Comparison of ENCODE assay signal across 25 mouse cellular contexts in genomic region chr14:8789348-8789747, GRCm38 (mm10).
A peak's percentile ranks its signal among the peaks of the same experiment; 100 is the strongest.
DNase-seq lines count a peak whose midpoint lies in the region; ATAC-seq and TF ChIP-seq lines count a peak whose summit lies in the region.
"Had no signal": no experiment of that assay in that cellular context is flagged by ENCODE, and none has a peak within 500 bp of the region (broad histone marks: within the 10 kb centered on the region; RNA-seq: fewer than 3 reads in every experiment).

No protein-coding gene starts in this region.

- no peak for TF ChIP-seq POLR2A in limb, embryonic 14.5 days (IDR thresholded peaks at IDR 0.05; ENCODE audit: borderline replicate concordance, extremely low read depth, insufficient read depth, insufficient read length)

- peaks cover 0 to 2% of the 10 kb centered on the region in 2 experiments; a peak in 2 of 4 replicates for H3K4me1 ChIP-seq in heart, embryonic 14.5 days (ENCODE audit: control insufficient read depth in 2 of 2, insufficient read depth in 2 of 2, low read length in 2 of 2)
- no peaks in the 10 kb centered on the region for H3K4me1 ChIP-seq in limb, embryonic 14.5 days (ENCODE audit: control insufficient read depth, insufficient read depth, low read length)
- H3K4me1 ChIP-seq in limb, embryonic 10.5 days: no peaks in the 10 kb centered on the region
- H3K4me1 ChIP-seq in intestine, embryonic 16.5 days (ENCODE audit: control insufficient read depth, insufficient read depth, low read length): no peaks in the 10 kb centered on the region
- no peaks in the 10 kb centered on the region for H3K4me1 ChIP-seq in midbrain, embryonic 11.5 days (ENCODE audit: control insufficient read depth, insufficient read depth, low read length)
- H3K4me1 ChIP-seq: embryonic facial prominence, embryonic 13.5 days; hindbrain, embryonic 12.5 days; limb, embryonic 13.5 days; midbrain, embryonic 13.5 days had no signal

- 7% methylated on average over 1 of the region's 1 CpGs for WGBS in heart, embryonic 14.5 days
- WGBS in limb, embryonic 14.5 days: 62% methylated on average over 1 of the region's 1 CpGs
- WGBS in limb, embryonic 10.5 days: 89% methylated on average over 1 of the region's 1 CpGs
- 64% methylated on average over 1 of the region's 1 CpGs for WGBS in intestine, embryonic 16.5 days
- 84% methylated on average over 1 of the region's 1 CpGs for WGBS in midbrain, embryonic 11.5 days

- TF ChIP-seq CTCF in C2C12 (IDR thresholded peaks at IDR 0.05; ENCODE audit: control insufficient read depth, insufficient read depth, insufficient read length): no peak

- no peaks in the 10 kb centered on the region for H3K79me3 ChIP-seq in C2C12 (ENCODE audit: low read depth)

- no peak overlapping the region; a peak in 1 of 4 replicates for H3K27ac ChIP-seq in heart, embryonic 14.5 days (replicated peaks in 1 of 2; ENCODE audit: control insufficient read depth in 1 of 2, insufficient read depth in 1 of 2, low read depth in 2 of 2, low read length in 2 of 2)
- no peak overlapping the region for H3K27ac ChIP-seq in limb, embryonic 14.5 days (replicated peaks; ENCODE audit: low read depth, low read length)
- no peak overlapping the region for H3K27ac ChIP-seq in limb, embryonic 10.5 days
- H3K27ac ChIP-seq in intestine, embryonic 16.5 days (ENCODE audit: low read length): no peak overlapping the region
- no peak overlapping the region for H3K27ac ChIP-seq in midbrain, embryonic 11.5 days (ENCODE audit: low read depth, low read length)
- H3K27ac ChIP-seq: embryonic facial prominence, embryonic 13.5 days; hindbrain, embryonic 12.5 days; layer of hippocampus, adult 2 months; limb, embryonic 13.5 days; liver, embryonic 14.5 days; midbrain, embryonic 13.5 days had no signal

- no peaks in the 10 kb centered on the region for H3K27me3 ChIP-seq in heart, embryonic 14.5 days (ENCODE audit: control insufficient read depth, insufficient read depth, low read length)
- H3K27me3 ChIP-seq in limb, embryonic 14.5 days (ENCODE audit: control insufficient read depth, insufficient read depth, low read length): no peaks in the 10 kb centered on the region
- H3K27me3 ChIP-seq in limb, embryonic 10.5 days (ENCODE audit: low read depth, poor library complexity, severe bottlenecking): no peaks in the 10 kb centered on the region
- H3K27me3 ChIP-seq in C2C12 (ENCODE audit: control insufficient read depth, insufficient read depth, insufficient read length): no peaks in the 10 kb centered on the region
- H3K27me3 ChIP-seq in intestine, embryonic 16.5 days (replicated peaks; ENCODE audit: control insufficient read depth, insufficient read depth, low read length): no peaks in the 10 kb centered on the region
- H3K27me3 ChIP-seq in midbrain, embryonic 11.5 days (ENCODE audit: control insufficient read depth, insufficient read depth, low read length): no peaks in the 10 kb centered on the region
- H3K27me3 ChIP-seq: embryonic facial prominence, embryonic 13.5 days; hindbrain, embryonic 12.5 days; limb, embryonic 13.5 days; midbrain, embryonic 13.5 days had no signal

- no peak overlapping the region for H3K4me2 ChIP-seq in heart, embryonic 14.5 days (ENCODE audit: low read length)
- no peak overlapping the region for H3K4me2 ChIP-seq in limb, embryonic 14.5 days (replicated peaks; ENCODE audit: low read depth, low read length, severe bottlenecking)
- H3K4me2 ChIP-seq in intestine, embryonic 16.5 days (ENCODE audit: low read depth, low read length): no peak overlapping the region
- no peak overlapping the region for H3K4me2 ChIP-seq in midbrain, embryonic 11.5 days
- H3K4me2 ChIP-seq: embryonic facial prominence, embryonic 13.5 days; hindbrain, embryonic 12.5 days; limb, embryonic 13.5 days; midbrain, embryonic 13.5 days had no signal

- 0 out of 2 replicates have a peak, but pooled peaks have one; percentile 26 for ATAC-seq in heart, embryonic 14.5 days (ENCODE audit: insufficient number of reproducible peaks, insufficient read depth, low FRiP score, low read depth)
- peak; percentile 55; the same call in 1 of the 2 replicates for ATAC-seq in limb, embryonic 14.5 days (ENCODE audit: low FRiP score, low read depth)
- ATAC-seq in intestine, embryonic 16.5 days: peak; percentile 52; the same call in 1 of the 2 replicates
- ATAC-seq in midbrain, embryonic 11.5 days (ENCODE audit: low FRiP score): no peak
- ATAC-seq: forebrain, embryonic 14.5 days; midbrain, embryonic 13.5 days had no signal

- H3K9ac ChIP-seq in heart, embryonic 14.5 days (ENCODE audit: low read length): no peak overlapping the region
- H3K9ac ChIP-seq in limb, embryonic 14.5 days (ENCODE audit: low read depth, low read length, severe bottlenecking): no peak overlapping the region
- no peak overlapping the region for H3K9ac ChIP-seq in intestine, embryonic 16.5 days (ENCODE audit: low read depth, low read length)
- no peak overlapping the region for H3K9ac ChIP-seq in midbrain, embryonic 11.5 days (ENCODE audit: low read length)
- H3K9ac ChIP-seq: embryonic facial prominence, embryonic 13.5 days; hindbrain, embryonic 12.5 days; limb, embryonic 13.5 days; liver, embryonic 14.5 days; midbrain, embryonic 13.5 days had no signal

- H3K79me2 ChIP-seq in C2C12 (ENCODE audit: control insufficient read depth, insufficient read depth): no peaks in the 10 kb centered on the region

- H3K9me3 ChIP-seq in heart, embryonic 14.5 days (ENCODE audit: control insufficient read depth, low read length): no peaks in the 10 kb centered on the region
- no peaks in the 10 kb centered on the region for H3K9me3 ChIP-seq in limb, embryonic 14.5 days (ENCODE audit: control insufficient read depth, low read length)
- H3K9me3 ChIP-seq in limb, embryonic 10.5 days (replicated peaks): no peaks in the 10 kb centered on the region
- no peaks in the 10 kb centered on the region for H3K9me3 ChIP-seq in intestine, embryonic 16.5 days (ENCODE audit: control insufficient read depth, low read length)
- H3K9me3 ChIP-seq in midbrain, embryonic 11.5 days (ENCODE audit: control insufficient read depth, low read length): no peaks in the 10 kb centered on the region
- H3K9me3 ChIP-seq: embryonic facial prominence, embryonic 13.5 days; hindbrain, embryonic 12.5 days; limb, embryonic 13.5 days; midbrain, embryonic 13.5 days had no signal

- H3K4me3 ChIP-seq in heart, embryonic 14.5 days (ENCODE audit: control insufficient read depth in 1 of 2, insufficient read depth in 1 of 2, low read depth in 1 of 2, low read length in 2 of 2): no peak overlapping the region
- H3K4me3 ChIP-seq in limb, embryonic 14.5 days (replicated peaks; ENCODE audit: low read length): no peak overlapping the region
- H3K4me3 ChIP-seq in limb, embryonic 10.5 days: no peak overlapping the region
- H3K4me3 ChIP-seq in C2C12 (ENCODE audit: insufficient read depth, poor library complexity, severe bottlenecking): no peak overlapping the region
- no peak overlapping the region for H3K4me3 ChIP-seq in intestine, embryonic 16.5 days (ENCODE audit: low read length)
- H3K4me3 ChIP-seq in midbrain, embryonic 11.5 days (ENCODE audit: low read depth, low read length): no peak overlapping the region
- H3K4me3 ChIP-seq: embryonic facial prominence, embryonic 13.5 days; hindbrain, embryonic 12.5 days; layer of hippocampus, adult 2 months; limb, embryonic 13.5 days; midbrain, embryonic 13.5 days had no signal

- DNase-seq in heart, postnatal 4 days: no peak
- peak; percentile 7 for DNase-seq in limb, embryonic 14.5 days (ENCODE audit: low spot score)
- DNase-seq in limb, embryonic 10.5 days (ENCODE audit: low spot score): no peak
- no peak for DNase-seq in right cerebral cortex, postnatal 36 days (ENCODE audit: low spot score in 2 of 2)
- no peak for DNase-seq in midbrain, embryonic 11.5 days (ENCODE audit: low spot score, missing footprints)
- DNase-seq: cerebellum, adult 18-20 months; cerebellum, postnatal 14 days; gastrocnemius, postnatal 25 days; heart, adult 18-20 months; heart, postnatal 14 days; kidney, adult 8-10 months; kidney, postnatal 25 days; layer of hippocampus, postnatal 36 days; thymus, adult 2 months; thymus, postnatal 4 days had no signal

- H3ac ChIP-seq in C2C12 (ENCODE audit: control insufficient read depth, insufficient read length, low read depth): no peak overlapping the region

- H3K36me3 ChIP-seq in heart, embryonic 14.5 days (ENCODE audit: control insufficient read depth, insufficient read depth, low read length): no peaks in the 10 kb centered on the region
- no peaks in the 10 kb centered on the region for H3K36me3 ChIP-seq in limb, embryonic 14.5 days (ENCODE audit: control insufficient read depth, insufficient read depth, low read length)
- no peaks in the 10 kb centered on the region for H3K36me3 ChIP-seq in limb, embryonic 10.5 days
- no peaks in the 10 kb centered on the region for H3K36me3 ChIP-seq in C2C12 (ENCODE audit: control insufficient read depth, insufficient read depth)
- H3K36me3 ChIP-seq in intestine, embryonic 16.5 days (ENCODE audit: control insufficient read depth, insufficient read depth, low read length): no peaks in the 10 kb centered on the region
- no peaks in the 10 kb centered on the region for H3K36me3 ChIP-seq in midbrain, embryonic 11.5 days (ENCODE audit: control insufficient read depth, insufficient read depth, low read length)
- H3K36me3 ChIP-seq: embryonic facial prominence, embryonic 13.5 days; hindbrain, embryonic 12.5 days; limb, embryonic 13.5 days; midbrain, embryonic 13.5 days had no signal

TF ChIP-seq in C2C12, 6 proteins besides CTCF, POLR2A, EP300 and RAD21:
- no peak for TF ChIP-seq MYOG (IDR thresholded peaks at IDR 0.05; ENCODE audit: control insufficient read depth, extremely low read depth, insufficient read length)
- no peak for TF ChIP-seq USF1 (IDR thresholded peaks at IDR 0.05; ENCODE audit: low read depth)
- no peak for TF ChIP-seq MYOD1 (IDR thresholded peaks at IDR 0.05; ENCODE audit: control insufficient read depth, insufficient read length, low read depth)
- no peak for TF ChIP-seq CEBPB (IDR thresholded peaks at IDR 0.05; ENCODE audit: low read depth)
- peak; percentile 25 for TF ChIP-seq FOSL1 (IDR thresholded peaks at IDR 0.05; ENCODE audit: insufficient read depth, low read length, poor library complexity, severe bottlenecking)
